Mouse (Mus musculus) heart, postnatal 14 days (tissue): Measurements from ENCODE around the gene Galnt16. TPM values are rescaled to one million over a fixed set of nuclear protein-coding genes. Genes with fewer than 3 reads are reported as not detected.

Experiments
- DNase-seq, 2 experiments: peaks; one replicate each; pipeline ENCODE4 v3.0.0; 2021 to 2022
- intact Hi-C: fragments of 180-260 bp; cut with DNase I; formaldehyde crosslinking; loops from one replicate; pipeline ENCODE4 v1.15.1; 2025
- total RNA-seq, 2 experiments: library from RNA; stranded (reverse); gene quantifications; 2 replicates each; pipeline ENCODE4 v1.2.3; 2021

The Galnt16 gene
- total RNA-seq, 2 experiments from 2014 or later: 7.1 to 7.6 TPM

GRCm38 (mm10) chr12:80644506-80644868 is 126.4 kb downstream of the Galnt16 start:
- intact Hi-C loops: no loop called here
- no peak for DNase-seq

- DNase-seq: no peak
- intact Hi-C loops: no loop called here
Observed at GRCm38 (mm10) chr12:80646377-80646776, 128.3 kb downstream of the Galnt16 start.

DNA sequence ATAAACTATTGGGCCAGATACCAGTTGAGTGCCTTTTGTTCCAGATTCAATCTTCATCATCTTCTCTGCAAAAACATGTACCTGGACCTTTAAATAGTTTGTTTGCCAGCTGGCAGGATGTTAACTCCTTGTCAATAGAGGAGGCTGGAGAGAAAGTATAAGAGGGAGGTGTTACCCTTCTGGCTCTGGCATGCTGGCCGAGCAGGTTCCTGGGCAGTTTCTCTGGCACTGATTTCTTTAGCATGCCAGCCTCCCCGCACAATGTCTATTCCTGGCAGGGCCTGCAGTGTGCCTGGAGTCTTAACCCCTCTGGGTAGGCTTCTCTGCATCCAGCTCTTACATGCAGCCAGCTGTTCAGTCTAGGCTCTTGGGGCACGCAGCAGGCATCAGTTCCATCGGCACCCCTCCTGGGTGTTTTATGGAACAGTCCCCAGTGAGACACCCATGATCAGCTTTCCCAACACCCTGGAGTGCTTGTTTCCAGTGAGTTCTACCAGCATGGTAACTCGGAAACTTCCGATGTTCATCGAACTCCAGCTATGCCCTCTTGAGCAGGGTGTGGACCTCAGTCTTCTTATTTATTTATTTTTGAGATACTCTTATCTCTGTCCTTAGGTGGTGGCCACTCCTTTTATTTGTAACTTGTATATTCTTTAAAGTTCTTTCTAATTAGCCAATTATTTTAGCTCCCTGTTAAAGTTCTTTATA is 136.0 kb downstream of the Galnt16 start:
- intact Hi-C loops: no loop called here

DNA sequence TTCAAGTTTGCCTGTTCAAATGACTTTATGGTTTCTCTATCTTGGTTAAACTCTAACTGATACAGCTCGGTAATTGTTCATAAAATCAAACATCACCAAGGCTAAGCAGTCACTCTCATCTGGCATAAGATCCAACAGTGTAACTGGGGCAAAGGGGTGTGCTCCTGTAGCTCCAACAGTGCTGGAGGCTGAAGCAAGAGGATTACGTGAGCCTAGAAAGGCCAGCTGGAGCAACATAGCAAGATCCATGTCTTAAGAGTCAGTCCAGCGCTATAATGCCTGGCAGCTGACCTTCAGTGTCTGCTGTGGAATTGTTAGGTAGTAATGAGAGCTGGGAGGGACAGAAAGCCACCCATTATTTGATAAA is 136.6 kb downstream of the Galnt16 start:
- peak; percentile 6 to 7 for DNase-seq
- intact Hi-C loops: no loop called here

More for the DNA sequence above, 136.0 kb downstream of the Galnt16 start:
- DNase-seq: peak; percentile 31 to 54

DNA sequence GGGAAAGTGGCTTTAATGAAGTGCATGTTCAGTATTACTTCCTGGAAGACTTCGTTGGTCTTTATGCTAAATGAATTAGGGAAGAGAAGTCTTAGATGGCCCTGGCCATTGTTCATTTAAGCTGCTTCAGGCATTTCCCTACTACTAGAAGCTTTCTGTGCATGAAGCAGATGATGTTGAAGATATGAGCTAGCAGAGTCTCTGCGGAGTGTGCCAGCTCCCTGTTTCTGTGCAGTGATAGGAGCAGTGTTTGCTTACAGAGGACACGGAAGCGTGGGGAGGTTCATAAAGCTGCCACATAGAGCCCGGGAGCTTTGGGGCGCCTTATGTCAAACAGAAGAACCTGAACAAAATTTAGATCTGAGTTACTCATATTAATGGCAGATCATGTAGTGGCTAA is 140.6 kb downstream of the Galnt16 start:
- DNase-seq: no peak
- intact Hi-C loops: no loop called here

DNA sequence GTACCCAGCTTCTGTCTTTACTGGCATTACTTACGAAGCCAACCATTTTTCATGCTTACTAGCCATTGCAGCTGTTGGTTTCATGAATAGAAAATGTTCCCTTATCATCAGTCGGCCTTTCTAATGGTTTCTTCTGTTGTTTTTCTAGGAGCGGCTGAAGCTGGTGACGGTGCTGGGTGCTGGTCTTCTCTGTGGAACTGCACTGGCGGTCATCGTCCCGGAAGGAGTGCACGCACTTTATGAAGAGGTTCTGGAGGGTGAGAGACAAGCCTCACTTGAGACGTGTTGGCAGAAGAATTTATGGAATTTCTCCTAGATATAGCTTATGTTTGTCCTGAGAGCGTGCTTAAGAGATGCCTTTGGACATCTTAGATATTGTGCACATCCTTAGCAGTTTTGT is 144.2 kb downstream of the Galnt16 start:
- DNase-seq: no peak
- intact Hi-C loops: no loop called here

- DNase-seq: no peak
- intact Hi-C loops: no loop called here
Observed at GRCm38 (mm10) chr12:80663935-80664334, 145.9 kb downstream of the Galnt16 start.

DNA sequence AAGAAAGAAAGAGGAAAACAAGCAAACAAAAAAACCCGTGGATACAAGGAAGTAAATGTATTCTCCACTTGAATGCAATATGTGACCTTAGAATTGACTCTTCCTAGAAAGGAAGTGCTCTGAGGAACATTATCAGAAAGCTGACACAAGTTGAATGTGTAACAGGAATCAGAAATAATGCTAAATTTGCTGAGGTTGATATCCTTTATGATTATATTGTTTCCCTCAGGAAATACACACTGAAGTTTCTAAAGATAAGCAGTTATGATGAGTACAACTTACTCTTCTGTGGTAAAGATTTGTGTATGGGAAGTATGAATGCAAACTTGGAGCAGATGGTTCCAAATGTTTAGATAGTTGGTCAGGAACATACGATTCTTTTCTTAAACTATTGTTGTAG is 150.3 kb downstream of the Galnt16 start:
- no peak for DNase-seq

DNA sequence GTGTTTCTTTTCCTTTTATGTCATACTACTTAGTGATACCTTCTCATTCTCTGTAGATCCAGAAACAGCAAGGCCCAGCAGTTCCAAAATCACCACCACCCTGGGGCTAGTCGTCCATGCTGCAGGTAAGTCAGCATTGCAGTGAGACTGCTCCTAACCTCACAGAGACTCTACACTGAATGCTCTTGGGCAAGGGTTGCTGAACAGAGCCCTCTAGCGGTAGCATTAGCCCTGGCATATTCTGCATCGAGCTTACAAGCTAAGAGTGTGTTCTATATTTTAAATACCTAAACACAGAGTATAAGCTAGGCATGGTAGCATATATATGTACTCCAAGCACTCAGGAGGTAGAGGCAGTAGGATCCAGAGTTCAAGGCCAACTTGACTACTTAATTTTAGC is 155.1 kb downstream of the Galnt16 start:
- peak; percentile 42 to 70 for DNase-seq
- intact Hi-C loops: loop anchor here (5.0 kb wide), 1 partner anchor 176 kb away; no protein-coding TSS in a partner anchor

More for the DNA sequence above, 150.3 kb downstream of the Galnt16 start:
- intact Hi-C loops: loop anchor here (5.0 kb wide), 1 partner anchor 36 kb away; no protein-coding TSS in a partner anchor

Other genes starting within 250 kb of the Galnt16 start
- 10 to 100 TPM; 31.0 to 34.1 TPM for gene Dcaf5, start 81.7 kb upstream of the Galnt16 start, total RNA-seq
- gene Exd2, start 55.2 kb upstream of the Galnt16 start, total RNA-seq: 10 to 100 TPM; 11.2 to 12.7 TPM
- 10 to 100 TPM; 20.1 to 22.6 TPM for gene Slc39a9, start 125.6 kb downstream of the Galnt16 start, total RNA-seq
- gene Erh, start 126.1 kb downstream of the Galnt16 start, total RNA-seq: 10 to 100 TPM; 24.8 to 28.6 TPM
- gene Plekhd1, start 174.3 kb downstream of the Galnt16 start, total RNA-seq: under 1 TPM; 0.24 to 0.48 TPM
- gene Ccdc177, start 242.4 kb downstream of the Galnt16 start, total RNA-seq: under 1 TPM in 1 of 2 experiments, not detected in 1; 0.07 TPM